Mouse (Mus musculus) erythroblast, embryonic 14.5 days (primary cell): ENCODE data around the gene BC067074.

Source experiments
- GATA1 ChIP-seq: IDR thresholded peaks from 2 replicates; pipeline ENCODE4 v1.6.1; 2012; ENCODE audit warnings: low read length, inconsistent platforms, mixed read lengths
- TAL1 ChIP-seq: IDR thresholded peaks from 3 replicates; pipeline ENCODE4 v1.6.1; 2012; ENCODE audit warnings: low read length, inconsistent platforms, mixed read lengths

GRCm38 (mm10) chr13:113341161-113341560, 48.2 kb downstream of the BC067074 start:
- no peak for TF ChIP-seq GATA1
- no peak for TF ChIP-seq TAL1
